Mouse (Mus musculus): ENCODE measurements around the gene Fam57b. TPM values are rescaled to one million over a fixed set of nuclear protein-coding genes. Genes with fewer than 3 reads are reported as not detected.

Gene Fam57b
- total RNA-seq, 2 experiments from 2014 or later = 73.8 to 74.7 TPM

- TF ChIP-seq CTCF (conservative IDR thresholded peaks at IDR 0.05) = no peak
- no peak overlapping the region for H3K4me3 ChIP-seq
- no peak for DNase-seq (ENCODE audit: low spot score in 2 of 2)
- no peak overlapping the region for H3K27ac ChIP-seq
Observed at GRCm38 (mm10) chr7:126807405-126807804, 9.9 kb downstream of the Fam57b start.

- peak; percentile 32 for TF ChIP-seq CTCF (conservative IDR thresholded peaks at IDR 0.05)
- Histone ChIP-seq H3K27ac (peak overlapping the region; percentile 84), H3K4me3 (peak overlapping the region; percentile 58)
- peak; percentile 89 to 91 for DNase-seq (ENCODE audit: low spot score in 2 of 2)
Observed at GRCm38 (mm10) chr7:126808703-126809455, 11.4 kb downstream of the Fam57b start.

GRCm38 (mm10) chr7:126809723-126810369 lies 12.4 kb downstream of the Fam57b start:
- no peak for DNase-seq (ENCODE audit: low spot score in 2 of 2)
- Histone ChIP-seq H3K27ac (peak overlapping the region; percentile 84; the same call in 1 of the 2 replicates), H3K4me3 (peak overlapping the region; percentile 58; the same call in 1 of the 2 replicates)
- TF ChIP-seq CTCF (conservative IDR thresholded peaks at IDR 0.05) = no peak

GRCm38 (mm10) chr7:126815726-126816222 lies 18.3 kb downstream of the Fam57b start:
- DNase-seq (ENCODE audit: low spot score in 2 of 2) = no peak

GRCm38 (mm10) chr7:126816494-126816893 lies 19.0 kb downstream of the Fam57b start:
- no peak for DNase-seq (ENCODE audit: low spot score in 2 of 2)
- H3K4me3 ChIP-seq = no peak overlapping the region
- TF ChIP-seq CTCF (conservative IDR thresholded peaks at IDR 0.05) = no peak
- no peak overlapping the region for H3K27ac ChIP-seq

More at GRCm38 (mm10) chr7:126815726-126816222, 18.3 kb downstream of the Fam57b start:
- H3K27ac ChIP-seq = no peak overlapping the region
- no peak for TF ChIP-seq CTCF (conservative IDR thresholded peaks at IDR 0.05)
- H3K4me3 ChIP-seq = no peak overlapping the region

GRCm38 (mm10) chr7:126817595-126817994 lies 20.1 kb downstream of the Fam57b start:
- no peak for DNase-seq (ENCODE audit: low spot score in 2 of 2)

GRCm38 (mm10) chr7:126818818-126819217 lies 21.4 kb downstream of the Fam57b start:
- TF ChIP-seq CTCF (conservative IDR thresholded peaks at IDR 0.05) = peak; percentile 53
- no peak for DNase-seq (ENCODE audit: low spot score in 2 of 2)
- Histone ChIP-seq H3K27ac (no peak overlapping the region), H3K4me3 (no peak overlapping the region)

More at GRCm38 (mm10) chr7:126817595-126817994, 20.1 kb downstream of the Fam57b start:
- Histone ChIP-seq H3K27ac (no peak overlapping the region), H3K4me3 (no peak overlapping the region)
- TF ChIP-seq CTCF (conservative IDR thresholded peaks at IDR 0.05) = no peak

GRCm38 (mm10) chr7:126821835-126822511 lies 24.5 kb downstream of the Fam57b start:
- peak; percentile 98 for TF ChIP-seq CTCF (conservative IDR thresholded peaks at IDR 0.05)
- H3K27ac ChIP-seq = peak overlapping the region; percentile 96
- peak; percentile 76 to 87 for DNase-seq (ENCODE audit: low spot score in 2 of 2)
- H3K4me3 ChIP-seq = no peak overlapping the region

GRCm38 (mm10) chr7:126822741-126823140 lies 25.3 kb downstream of the Fam57b start:
- Histone ChIP-seq H3K4me3 (peak overlapping the region; percentile 77), H3K27ac (peak overlapping the region; percentile 96)
- no peak for DNase-seq (ENCODE audit: low spot score in 2 of 2)
- TF ChIP-seq CTCF (conservative IDR thresholded peaks at IDR 0.05) = no peak

- DNase-seq (ENCODE audit: low spot score in 2 of 2) = no peak
- no peak for TF ChIP-seq CTCF (conservative IDR thresholded peaks at IDR 0.05)
- Histone ChIP-seq H3K27ac (peak overlapping the region; percentile 96), H3K4me3 (peak overlapping the region; percentile 77)
Observed at GRCm38 (mm10) chr7:126823202-126823711, 25.8 kb downstream of the Fam57b start.

- DNase-seq (ENCODE audit: low spot score in 2 of 2) = no peak
- peak overlapping the region; percentile 96; the same call in 1 of the 2 replicates for H3K27ac ChIP-seq
- no peak for TF ChIP-seq CTCF (conservative IDR thresholded peaks at IDR 0.05)
- H3K4me3 ChIP-seq = peak overlapping the region; percentile 77
Observed at GRCm38 (mm10) chr7:126823940-126824339, 26.5 kb downstream of the Fam57b start.

GRCm38 (mm10) chr7:126825403-126825802 lies 27.9 kb downstream of the Fam57b start:
- Histone ChIP-seq H3K4me3 (no peak overlapping the region), H3K27ac (no peak overlapping the region)
- TF ChIP-seq CTCF (conservative IDR thresholded peaks at IDR 0.05) = no peak
- DNase-seq (ENCODE audit: low spot score in 2 of 2) = no peak
